Mouse (Mus musculus): Measurements from ENCODE around the gene Olfr1510.
"Not testable (repeated sequence)": the region's sequence is repeated elsewhere in the genome, so short reads cannot be mapped to it uniquely, and the experiment has no call there.

The Olfr1510 gene

GRCm38 (mm10) chr14:52414273-52414672, at the start of gene Olfr1510:
Olfr1510 (minus strand) TSS chr14:52414373.
- DNase-seq (ENCODE audit: extremely low spot score, low spot score): no peak

- DNase-seq (ENCODE audit: extremely low spot score, low spot score): no peak
These were observed 47.8 kb upstream of the Olfr1510 start for GRCm38 (mm10) chr14:52461928-52462327.

- DNase-seq (ENCODE audit: extremely low spot score, low spot score): no peak
These were observed 37.0 kb upstream of the Olfr1510 start for GRCm38 (mm10) chr14:52451138-52451537.

- no peak for DNase-seq (ENCODE audit: extremely low spot score, low spot score)
These were observed 28.5 kb upstream of the Olfr1510 start, which contains the start of gene Olfr1509 for GRCm38 (mm10) chr14:52442690-52443089. Olfr1509 (plus strand) TSS chr14:52442990.

- DNase-seq (ENCODE audit: extremely low spot score, low spot score): no peak
These were observed 13.5 kb upstream of the Olfr1510 start for GRCm38 (mm10) chr14:52427686-52428085.

- DNase-seq (ENCODE audit: extremely low spot score, low spot score): not testable (repeated sequence)
These were observed 3.8 kb downstream of the Olfr1510 start for GRCm38 (mm10) chr14:52410142-52410919.

GRCm38 (mm10) chr14:52397279-52397678, 16.9 kb downstream of the Olfr1510 start, which contains the start of gene Olfr1511:
Olfr1511 (minus strand) TSS chr14:52397379.
- no peak for DNase-seq (ENCODE audit: extremely low spot score, low spot score)

GRCm38 (mm10) chr14:52390084-52390848, 23.9 kb downstream of the Olfr1510 start:
- not testable (repeated sequence) for DNase-seq (ENCODE audit: extremely low spot score, low spot score)

- no peak for DNase-seq (ENCODE audit: extremely low spot score, low spot score)
These were observed 35.1 kb downstream of the Olfr1510 start, which contains the start of gene Olfr1512 for GRCm38 (mm10) chr14:52379068-52379467. Olfr1512 (minus strand) TSS chr14:52379168.

GRCm38 (mm10) chr14:52368741-52369140, 45.4 kb downstream of the Olfr1510 start:
- DNase-seq (ENCODE audit: extremely low spot score, low spot score): no peak

Measured in neural tube, embryonic 10.5 days (tissue).